Mouse (Mus musculus): ENCODE results near the gene Pde7b.

- TF ChIP-seq POLR2A (IDR thresholded peaks at IDR 0.05; ENCODE audit: insufficient read depth, low read depth, low read length) (no peak), CTCF (IDR thresholded peaks at IDR 0.05; ENCODE audit: insufficient read depth, low read depth, low read length) (no peak)
Observed at GRCm38 (mm10) chr10:20571521-20571920, 153.4 kb downstream of the Pde7b start.
